Mouse (Mus musculus): Measurements from ENCODE around the gene Gzmn.
"Not testable (repeated sequence)": the region's sequence is repeated elsewhere in the genome, so short reads cannot be mapped to it uniquely, and the experiment has no call there.

The Gzmn gene

GRCm38 (mm10) chr14:56174499-56174898 lies at the start of gene Gzmn:
TSS of gene Gzmn (minus strand) at chr14:56174599.
- no peak for DNase-seq (ENCODE audit: low read depth, low spot score)

DNA sequence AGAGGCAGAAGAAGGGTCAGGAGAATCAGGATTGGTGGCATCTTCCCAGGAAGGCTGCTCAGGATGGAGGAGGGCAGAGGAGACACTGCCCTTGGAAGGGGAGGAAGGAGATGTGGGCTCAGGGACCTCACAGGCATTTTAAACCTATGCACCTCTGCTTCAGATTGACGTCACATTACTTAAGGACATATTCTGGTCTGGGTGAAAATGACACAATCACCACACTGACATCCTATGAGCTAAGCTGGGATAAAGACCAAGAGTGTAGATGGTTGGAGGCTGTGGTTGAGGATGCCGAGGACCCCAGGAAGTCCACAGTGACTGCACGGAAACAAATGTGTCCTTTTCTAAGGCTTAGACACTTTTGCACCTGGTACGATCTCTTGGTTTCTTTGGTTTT lies 36.9 kb upstream of the Gzmn start, which contains the start of gene Gzmf:
Gene Gzmf (minus strand): TSS at position 101 of the 400 bp plus-strand sequence.
- DNase-seq (ENCODE audit: low read depth, low spot score), result no peak

GRCm38 (mm10) chr14:56205613-56206012 lies 31.2 kb upstream of the Gzmn start:
- DNase-seq (ENCODE audit: low read depth, low spot score), result no peak

DNA sequence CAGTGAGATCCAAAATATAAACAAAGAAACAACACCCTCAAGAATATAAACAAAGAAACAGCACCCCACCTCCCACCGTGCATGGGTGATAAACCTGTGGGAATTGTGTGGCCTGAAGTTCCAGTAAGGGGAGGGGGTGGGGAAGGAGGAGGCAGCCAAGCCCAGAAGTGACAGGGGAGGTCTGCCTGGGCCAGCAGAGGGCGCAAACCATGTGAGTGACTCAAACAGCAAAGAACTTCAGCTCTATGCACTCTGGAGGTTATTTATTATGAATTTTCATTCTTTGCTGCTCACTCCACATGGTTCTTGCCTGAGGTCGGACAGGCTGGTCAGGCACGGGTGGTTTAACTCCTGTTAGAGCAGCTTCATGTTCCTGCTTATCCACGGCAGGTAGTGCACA lies 30.6 kb upstream of the Gzmn start:
- DNase-seq (ENCODE audit: low read depth, low spot score), result peak; percentile 26

GRCm38 (mm10) chr14:56203975-56204374 lies 29.6 kb upstream of the Gzmn start:
- peak; percentile 63 for DNase-seq (ENCODE audit: low read depth, low spot score)

DNA sequence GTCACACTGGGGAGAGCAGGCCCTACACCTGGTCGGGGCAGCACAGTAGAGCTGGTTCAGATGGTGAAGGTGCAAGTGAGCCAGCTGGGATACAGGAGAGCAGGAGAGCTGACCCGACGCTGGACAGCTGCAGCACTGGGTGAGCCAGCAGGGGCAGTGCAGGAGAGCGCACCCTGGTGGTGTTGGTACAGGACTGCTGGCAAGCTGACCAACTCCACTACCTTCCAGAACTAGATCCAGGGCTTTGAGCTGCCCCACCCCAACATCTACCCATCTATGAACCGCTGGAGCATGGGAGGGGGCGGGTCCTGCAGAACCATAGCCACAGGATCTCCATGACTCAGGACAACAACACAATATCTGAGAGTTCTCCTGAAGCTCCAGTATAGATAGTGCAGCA lies 12.5 kb upstream of the Gzmn start:
- no peak for DNase-seq (ENCODE audit: low read depth, low spot score)

DNA sequence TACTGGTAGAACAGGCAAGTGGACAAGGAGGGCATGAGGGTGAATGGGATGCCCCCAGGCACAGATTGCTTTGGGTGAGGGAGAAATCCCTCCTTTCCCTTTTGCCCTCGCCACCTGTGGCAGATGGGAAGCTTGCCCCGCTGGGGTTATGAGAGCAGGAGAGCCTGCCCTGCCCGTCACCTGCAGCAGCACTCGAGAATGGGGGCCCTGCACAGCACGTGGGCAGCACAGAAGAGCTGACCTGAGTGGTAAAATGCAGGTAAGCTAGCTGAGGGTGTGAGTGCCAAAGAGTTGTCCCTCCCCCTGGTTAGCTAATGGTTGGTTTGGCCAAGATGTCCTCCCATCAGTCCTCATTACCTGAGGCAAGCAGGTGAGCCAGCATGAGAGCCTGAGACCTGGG lies 12.1 kb upstream of the Gzmn start:
- DNase-seq (ENCODE audit: low read depth, low spot score), result no peak

DNA sequence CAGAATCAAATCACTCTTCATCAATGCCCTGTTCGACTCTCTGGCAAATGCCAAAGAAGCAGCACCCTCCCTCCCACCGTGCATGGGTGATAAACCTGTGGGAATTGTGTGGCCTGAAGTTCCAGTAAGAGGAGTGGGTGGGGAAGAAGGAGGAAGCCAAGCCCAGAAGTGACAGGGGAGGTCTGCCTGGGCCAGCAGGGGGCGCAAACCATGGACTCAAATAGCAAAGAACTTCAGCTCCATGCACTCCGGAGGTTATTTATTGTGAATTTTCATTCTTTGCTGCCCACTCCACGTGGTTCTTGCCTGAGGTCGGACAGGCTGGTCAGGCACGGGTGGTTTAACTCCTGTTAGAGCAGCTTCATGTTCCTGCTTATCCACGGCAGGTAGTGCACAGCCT lies 3.3 kb upstream of the Gzmn start:
- peak; percentile 36 for DNase-seq (ENCODE audit: low read depth, low spot score)

DNA sequence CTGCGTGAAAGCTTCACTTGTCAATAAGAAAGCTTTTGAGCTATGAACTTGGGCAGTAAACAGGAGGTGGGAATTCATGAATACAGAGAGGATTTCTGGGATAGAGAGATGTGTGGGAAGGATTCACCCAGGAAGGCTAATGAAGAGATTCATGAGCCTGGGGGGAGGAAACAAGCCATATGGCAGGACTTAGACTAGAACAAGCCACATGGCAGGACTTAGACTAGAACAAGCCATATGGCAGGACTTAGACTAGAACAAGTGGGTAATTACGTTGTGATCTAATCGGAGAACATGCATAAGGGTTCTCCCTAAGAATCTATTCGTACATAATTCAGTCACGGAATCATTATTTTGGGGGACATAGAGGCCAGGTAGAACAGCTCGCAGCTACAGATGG lies 1.0 kb downstream of the Gzmn start:
- peak; percentile 93 for DNase-seq (ENCODE audit: low read depth, low spot score)

GRCm38 (mm10) chr14:56172744-56173143 lies 1.7 kb downstream of the Gzmn start:
- no peak for DNase-seq (ENCODE audit: low read depth, low spot score)

DNA sequence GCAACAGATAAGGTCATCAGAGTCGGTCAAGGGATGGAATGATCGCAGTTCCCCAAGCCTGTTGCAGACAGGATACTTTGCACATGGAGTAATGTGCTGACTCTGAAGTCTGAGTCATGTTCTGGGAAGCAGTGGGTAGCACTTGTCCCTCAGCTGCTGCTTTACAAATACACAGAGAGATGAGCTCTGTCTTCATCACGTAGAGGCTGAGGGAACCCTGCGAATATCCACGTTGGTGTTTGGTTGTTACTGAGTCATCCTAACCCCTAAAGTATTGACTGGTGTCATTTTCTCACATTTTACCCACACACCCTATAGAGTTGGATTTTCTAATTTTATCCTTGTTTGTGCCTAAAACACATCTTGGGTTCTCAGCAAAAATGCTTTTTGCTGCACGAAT lies 6.4 kb downstream of the Gzmn start:
- peak; percentile 79 for DNase-seq (ENCODE audit: low read depth, low spot score)

DNA sequence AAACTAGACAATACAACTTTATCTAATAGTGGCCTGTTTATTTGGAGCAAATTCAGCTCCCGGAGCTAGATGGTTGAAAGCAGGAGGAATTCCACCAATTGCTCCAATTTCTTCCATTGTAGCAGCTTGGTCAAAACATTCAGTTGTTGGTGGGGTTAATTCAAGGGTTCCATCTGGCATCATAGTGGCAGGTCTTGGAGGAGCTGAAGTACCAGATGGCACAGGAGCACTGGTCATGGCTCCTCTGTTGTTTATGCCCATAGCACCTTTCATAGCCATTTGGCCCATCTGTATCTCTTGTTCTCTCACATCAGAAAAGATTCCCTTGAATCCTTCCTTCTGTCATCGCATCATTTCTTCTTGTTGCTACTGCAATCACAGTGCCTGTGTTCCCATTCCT lies 12.3 kb downstream of the Gzmn start:
- peak; percentile 96 for DNase-seq (ENCODE audit: low read depth, low spot score)

GRCm38 (mm10) chr14:56159479-56159878 lies 14.9 kb downstream of the Gzmn start, which contains the start of gene Gzmg:
TSS of gene Gzmg (minus strand) at chr14:56159579.
- not testable (repeated sequence) for DNase-seq (ENCODE audit: low read depth, low spot score)

GRCm38 (mm10) chr14:56155340-56155739 lies 19.1 kb downstream of the Gzmn start:
- DNase-seq (ENCODE audit: low read depth, low spot score), result no peak

- peak; percentile 54 for DNase-seq (ENCODE audit: low read depth, low spot score)
Observed at GRCm38 (mm10) chr14:56133675-56134074, 40.7 kb downstream of the Gzmn start.

GRCm38 (mm10) chr14:56132508-56132907 lies 41.9 kb downstream of the Gzmn start, which contains the start of gene Gzmd:
TSS of gene Gzmd (minus strand) at chr14:56132608.
- not testable (repeated sequence) for DNase-seq (ENCODE audit: low read depth, low spot score)

GRCm38 (mm10) chr14:56128341-56128740 lies 46.1 kb downstream of the Gzmn start:
- no peak for DNase-seq (ENCODE audit: low read depth, low spot score)

DNA sequence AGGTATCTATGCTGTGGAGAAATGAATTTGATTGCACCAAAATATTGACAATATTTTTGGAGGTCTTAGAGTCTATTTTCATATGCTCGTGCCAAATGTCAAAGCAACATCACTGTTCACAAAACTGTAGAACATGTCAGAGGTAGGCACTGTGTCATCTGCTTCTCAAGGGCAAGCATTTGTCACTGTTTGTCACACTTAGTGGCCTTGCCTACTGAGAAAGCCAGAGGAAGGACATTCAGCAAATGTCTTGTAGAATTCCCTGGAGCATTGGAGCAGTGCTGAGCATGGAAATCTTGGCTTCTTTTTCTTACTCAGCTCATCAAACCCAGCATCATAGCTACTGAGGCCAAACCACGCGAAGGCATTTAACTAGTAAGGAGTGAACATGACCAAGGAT lies 50.9 kb downstream of the Gzmn start:
- no peak for DNase-seq (ENCODE audit: low read depth, low spot score)

GRCm38 (mm10) chr14:56120525-56120924 lies 53.9 kb downstream of the Gzmn start, which contains the start of gene Gzme:
TSS of gene Gzme (minus strand) at chr14:56120625.
- no peak for DNase-seq (ENCODE audit: low read depth, low spot score)

All from brain, adult 2 months (tissue).